Mouse (Mus musculus) heart, embryonic 11.5 days (tissue): ENCODE measurements at regions not wholly inside any gene's neighbourhood (a gene's known extent, or its start where the extent isn't known, plus 50 kb on each side); places are given as distances from the start of the nearest gene placed in this dataset.

ENCODE experiments used
- ATAC-seq: fragments of 200-750 bp; cut with Nextera tagmentation; replicated peaks from 2 replicates; pipeline ENCODE4 v1.8.0; 2017; ENCODE audit warnings: moderate library complexity; ENCODE audit not compliant: insufficient number of reproducible peaks, low FRiP score, low TSS enrichment
- H3K27ac ChIP-seq: fragments of 300-500 bp; sonication (generic); 2 replicates; pipeline ENCODE4 v1.5.1; 2014; ENCODE audit warnings: mild to moderate bottlenecking, low read depth, low read length
- H3K27me3 ChIP-seq: fragments of 300-500 bp; sonication (generic); 2 replicates; pipeline ENCODE4 v1.6.1; 2014; ENCODE audit warnings: mild to moderate bottlenecking, low read length, mixed read lengths; ENCODE audit not compliant: control insufficient read depth, insufficient read depth
- H3K36me3 ChIP-seq: fragments of 300-500 bp; sonication (generic); 2 replicates; pipeline ENCODE4 v1.6.1; 2014; ENCODE audit warnings: mild to moderate bottlenecking, low read length, moderate library complexity, mixed read lengths; ENCODE audit not compliant: control insufficient read depth, insufficient read depth
- H3K4me1 ChIP-seq: fragments of 300-500 bp; sonication (generic); 2 replicates; pipeline ENCODE4 v1.6.1; 2014; ENCODE audit warnings: low read length; ENCODE audit not compliant: control insufficient read depth, insufficient read depth
- H3K4me2 ChIP-seq: fragments of 300-500 bp; sonication (generic); 2 replicates; pipeline ENCODE4 v1.6.1; 2014; ENCODE audit warnings: mild to moderate bottlenecking, moderate library complexity
- H3K4me3 ChIP-seq: fragments of 300-500 bp; sonication (generic); 2 replicates; pipeline ENCODE4 v1.5.1; 2014; ENCODE audit warnings: low read depth, low read length
- H3K9ac ChIP-seq: fragments of 300-500 bp; sonication (generic); 2 replicates; pipeline ENCODE4 v1.6.1; 2014; ENCODE audit warnings: mild to moderate bottlenecking, low read depth, low read length, moderate library complexity
- H3K9me3 ChIP-seq: fragments of 300-500 bp; sonication (generic); replicated peaks from 2 replicates; pipeline ENCODE4 v1.6.1; 2016; ENCODE audit warnings: low read length; ENCODE audit not compliant: control insufficient read depth
- WGBS: fragments of 180-500 bp; shearing (Covaris S2); extraction: QIAGEN DNeasy Blood & Tissue Kit; methylation state at CpG from one replicate; pipeline ENCODE4 v1.1.7; 2014; ENCODE audit not compliant: insufficient replicate concordance; 5-methylcytosine and 5-hydroxymethylcytosine counted together

- H3K4me2 ChIP-seq: no peak overlapping the region
- no peak overlapping the region for H3K9ac ChIP-seq
- no peak for ATAC-seq
- H3K9me3 ChIP-seq: no peaks in the 10 kb centered on the region
- no peak overlapping the region for H3K4me3 ChIP-seq
- H3K27me3 ChIP-seq: no peaks in the 10 kb centered on the region
- H3K36me3 ChIP-seq: no peaks in the 10 kb centered on the region
- 46% methylated on average over 4 of the region's 4 CpGs for WGBS
- no peaks in the 10 kb centered on the region for H3K4me1 ChIP-seq
- no peak overlapping the region for H3K27ac ChIP-seq
These were observed 196.3 kb upstream of the Ferd3l start for GRCm38 (mm10) chr12:33731937-33732336.

- no peak for ATAC-seq
- Histone ChIP-seq H3K9ac (no peak overlapping the region), H3K36me3 (no peaks in the 10 kb centered on the region), H3K4me2 (no peak overlapping the region), H3K9me3 (no peaks in the 10 kb centered on the region), H3K4me3 (no peak overlapping the region), H3K27ac (no peak overlapping the region), H3K4me1 (no peaks in the 10 kb centered on the region), H3K27me3 (no peaks in the 10 kb centered on the region)
- WGBS: 46% methylated on average over 5 of the region's 5 CpGs
These were observed 152.4 kb upstream of the Ferd3l start for GRCm38 (mm10) chr12:33775563-33776468.

GRCm38 (mm10) chr12:33778477-33778876 is 149.7 kb upstream of the Ferd3l start:
- ATAC-seq: no peak
- Histone ChIP-seq H3K4me2 (no peak overlapping the region), H3K9ac (no peak overlapping the region), H3K27me3 (no peaks in the 10 kb centered on the region), H3K4me3 (no peak overlapping the region), H3K4me1 (no peaks in the 10 kb centered on the region), H3K9me3 (no peaks in the 10 kb centered on the region), H3K36me3 (no peaks in the 10 kb centered on the region), H3K27ac (no peak overlapping the region)
- 39% methylated on average over 4 of the region's 4 CpGs for WGBS

GRCm38 (mm10) chr12:33779898-33780297 is 148.3 kb upstream of the Ferd3l start:
- Histone ChIP-seq H3K27me3 (no peaks in the 10 kb centered on the region), H3K9ac (no peak overlapping the region), H3K4me1 (no peaks in the 10 kb centered on the region), H3K4me2 (no peak overlapping the region), H3K4me3 (no peak overlapping the region), H3K27ac (no peak overlapping the region), H3K36me3 (no peaks in the 10 kb centered on the region), H3K9me3 (no peaks in the 10 kb centered on the region)
- WGBS: 72% methylated on average over 2 of the region's 2 CpGs
- ATAC-seq: no peak

- no peaks in the 10 kb centered on the region for H3K36me3 ChIP-seq
- H3K27ac ChIP-seq: no peak overlapping the region
- no peak overlapping the region for H3K4me3 ChIP-seq
- H3K27me3 ChIP-seq: no peaks in the 10 kb centered on the region
- H3K4me1 ChIP-seq: no peaks in the 10 kb centered on the region
- ATAC-seq: no peak
- H3K9ac ChIP-seq: no peak overlapping the region
- no peak overlapping the region for H3K4me2 ChIP-seq
- 77% methylated on average over 10 of the region's 10 CpGs for WGBS
- no peaks in the 10 kb centered on the region for H3K9me3 ChIP-seq
These were observed 123.9 kb upstream of the Ferd3l start for GRCm38 (mm10) chr12:33804206-33804791.

- Histone ChIP-seq H3K4me1 (no peaks in the 10 kb centered on the region), H3K9ac (no peak overlapping the region), H3K27ac (no peak overlapping the region), H3K27me3 (no peaks in the 10 kb centered on the region), H3K9me3 (no peaks in the 10 kb centered on the region), H3K4me3 (no peak overlapping the region), H3K36me3 (no peaks in the 10 kb centered on the region), H3K4me2 (no peak overlapping the region)
- ATAC-seq: no peak
These were observed 102.7 kb upstream of the Ferd3l start for GRCm38 (mm10) chr12:33825571-33825970.

- no peaks in the 10 kb centered on the region for H3K27me3 ChIP-seq
- H3K4me3 ChIP-seq: no peak overlapping the region
- no peak overlapping the region for H3K4me2 ChIP-seq
- no peaks in the 10 kb centered on the region for H3K9me3 ChIP-seq
- no peak overlapping the region for H3K27ac ChIP-seq
- ATAC-seq: no peak
- H3K9ac ChIP-seq: no peak overlapping the region
- H3K4me1 ChIP-seq: no peaks in the 10 kb centered on the region
- H3K36me3 ChIP-seq: no peaks in the 10 kb centered on the region
These were observed 79.1 kb upstream of the Ferd3l start for GRCm38 (mm10) chr12:33849088-33849487.

- Histone ChIP-seq H3K4me1 (no peaks in the 10 kb centered on the region), H3K27ac (no peak overlapping the region), H3K36me3 (no peaks in the 10 kb centered on the region), H3K9me3 (no peaks in the 10 kb centered on the region), H3K4me3 (no peak overlapping the region), H3K4me2 (no peak overlapping the region), H3K9ac (no peak overlapping the region), H3K27me3 (no peaks in the 10 kb centered on the region)
- ATAC-seq: no peak
- WGBS: 79% methylated on average over 1 of the region's 1 CpGs
These were observed 76.5 kb upstream of the Ferd3l start for GRCm38 (mm10) chr12:33851736-33852135.
